Mouse (Mus musculus) liver, embryonic 14.5 days (tissue): Measurements from ENCODE around the gene Srcin1. TPM values are rescaled to one million over a fixed set of nuclear protein-coding genes. Genes with fewer than 3 reads are reported as not detected.

ENCODE experiments used
- ATAC-seq: fragments of 200-750 bp; cut with Nextera tagmentation; 2 replicates; pipeline ENCODE4 v1.8.0; 2017; ENCODE audit warnings: moderate number of reproducible peaks, mild to moderate bottlenecking, moderate library complexity; ENCODE audit not compliant: insufficient read depth
- DNase-seq, 3 experiments: peaks; one replicate each; pipeline ENCODE4 v3.0.0-alpha.2; 2012 to 2013; ENCODE audit warnings: low read depth in 3 of 3, low spot score in 3 of 3
- H3K27ac ChIP-seq: fragments of 300-500 bp; sonication (generic); 2 replicates; pipeline ENCODE4 v1.5.1; 2014; ENCODE audit warnings: moderate library complexity, mild to moderate bottlenecking, control low read depth, inconsistent platforms
- H3K27me3 ChIP-seq: fragments of 300-500 bp; sonication (generic); 2 replicates; pipeline ENCODE4 v1.6.1; 2014; ENCODE audit warnings: mild to moderate bottlenecking, low read length, moderate library complexity; ENCODE audit not compliant: control insufficient read depth, insufficient read depth
- H3K36me3 ChIP-seq: fragments of 300-500 bp; sonication (generic); replicated peaks from 2 replicates; pipeline ENCODE4 v1.6.1; 2014; ENCODE audit warnings: low read depth; ENCODE audit not compliant: control insufficient read depth, insufficient read depth
- H3K4me1 ChIP-seq, 2 experiments: fragments of 200-500 bp in 1 of 2; fragments of 300-500 bp in 1 of 2; sonication (generic) in 1 of 2; replicated peaks; 2 replicates each; pipeline ENCODE4 v1.6.1; 2012 to 2014; ENCODE audit warnings: antibody characterized with exemption in 1 of 2, inconsistent platforms in 1 of 2, low read length in 1 of 2; ENCODE audit not compliant: control insufficient read depth in 2 of 2, insufficient read depth in 2 of 2
- H3K4me2 ChIP-seq: fragments of 300-500 bp; sonication (generic); 2 replicates; pipeline ENCODE4 v1.6.1; 2014; ENCODE audit warnings: low read depth, mild to moderate bottlenecking, control low read depth, moderate library complexity
- H3K4me3 ChIP-seq, 2 experiments: fragments of 200-500 bp in 1 of 2; fragments of 300-500 bp in 1 of 2; sonication (generic) in 1 of 2; 2 replicates each; pipeline ENCODE4 v1.5.1; 2012 to 2014; ENCODE audit warnings: low read depth in 2 of 2, low read length in 2 of 2, mild to moderate bottlenecking in 2 of 2, control low read depth in 1 of 2, inconsistent platforms in 1 of 2, moderate library complexity in 1 of 2; ENCODE audit not compliant: insufficient read depth in 1 of 2
- H3K9ac ChIP-seq: fragments of 300-500 bp; sonication (generic); replicated peaks from 2 replicates; pipeline ENCODE4 v1.6.1; 2014; ENCODE audit warnings: mild to moderate bottlenecking, control low read depth, moderate library complexity
- H3K9me3 ChIP-seq: fragments of 300-500 bp; sonication (generic); 2 replicates; pipeline ENCODE4 v1.6.1; 2016; ENCODE audit warnings: low read length, mixed read lengths; ENCODE audit not compliant: control insufficient read depth
- CTCF ChIP-seq: IDR thresholded peaks from 2 replicates; pipeline ENCODE4 v1.5.1; 2016; ENCODE audit warnings: antibody characterized with exemption, low read depth, control low read depth
- EP300 ChIP-seq: IDR thresholded peaks from 2 replicates; pipeline ENCODE4 v1.6.1; 2016; ENCODE audit warnings: antibody characterized with exemption, low read depth
- WGBS: fragments of 180-500 bp; shearing (Covaris S2); extraction: QIAGEN DNeasy Blood & Tissue Kit; methylation state at CpG from one replicate; pipeline ENCODE4 v1.1.7; 2014; ENCODE audit not compliant: insufficient replicate concordance; 5-methylcytosine and 5-hydroxymethylcytosine counted together
- polyA plus RNA-seq, 2 experiments: library from polyadenylated mRNA; depleted of rRNA in 1 of 2; stranded (reverse) in 1 of 2; unstranded in 1 of 2; fragments of >200 nt; fragmentation: Nextera tagmentation in 1 of 2; extraction: Ambion mirVana in 1 of 2; gene quantifications; 2 replicates each; pipeline versions ENCODE4 v1.2.1 to v1.2.3; 2012 to 2014

Gene Srcin1
- polyA plus RNA-seq, 2 experiments: 0.04 TPM; not detected in 1

DNA sequence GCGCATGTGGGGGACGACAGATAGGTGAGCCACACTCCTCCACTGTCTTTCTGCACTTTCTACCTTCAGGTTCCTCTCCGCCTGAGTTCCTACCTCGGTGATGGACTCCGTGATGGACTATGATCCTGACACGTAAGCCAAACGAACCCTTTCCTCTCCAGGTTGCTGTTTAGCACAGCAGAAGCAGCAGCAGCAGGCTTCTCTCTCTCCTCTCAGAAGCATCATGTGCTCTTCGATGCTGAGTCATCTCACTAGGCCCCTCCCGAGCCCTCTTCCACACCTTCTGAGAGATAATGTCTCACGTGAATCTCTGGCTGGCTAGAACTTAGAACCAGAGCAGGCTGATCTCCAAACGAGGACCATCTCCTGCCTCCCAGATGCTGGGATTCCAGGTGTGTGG, 42.4 kb upstream of the Srcin1 start:
- no peak overlapping the region for H3K4me3 ChIP-seq
- no peaks in the 10 kb centered on the region for H3K9me3 ChIP-seq
- peaks cover 0 to 3% of the 10 kb centered on the region in 2 experiments; a peak in 2 of 4 replicates for H3K4me1 ChIP-seq
- DNase-seq (no peak), ATAC-seq (no peak)
- no peak overlapping the region for H3K9ac ChIP-seq
- no peaks in the 10 kb centered on the region for H3K36me3 ChIP-seq
- H3K27ac ChIP-seq: no peak overlapping the region
- WGBS: 39% methylated on average over 11 of the region's 11 CpGs
- no peak overlapping the region for H3K4me2 ChIP-seq
- no peak for TF ChIP-seq EP300
- TF ChIP-seq CTCF: no peak
- peaks cover 2% of the 10 kb centered on the region; the same call in 1 of the 2 replicates for H3K27me3 ChIP-seq

DNA sequence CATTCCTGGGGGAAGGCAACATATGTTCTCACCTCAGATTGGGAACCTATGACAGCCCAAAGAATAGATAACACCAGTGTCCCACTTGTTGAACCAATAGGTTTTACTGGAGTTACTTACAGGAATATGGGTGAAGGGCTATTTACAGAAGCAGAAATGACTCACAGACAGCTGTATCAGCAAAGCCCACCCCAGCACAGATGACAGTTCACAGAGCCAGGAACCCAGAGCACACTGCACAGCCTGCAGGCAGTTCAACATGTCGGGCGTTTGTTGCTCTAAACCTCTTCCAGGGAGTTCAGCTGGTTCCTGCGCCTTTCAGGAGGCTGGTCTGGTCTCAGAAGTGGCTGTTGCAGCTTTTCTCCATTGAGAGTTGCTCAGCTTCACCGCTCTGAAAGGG, 39.3 kb upstream of the Srcin1 start:
- Histone ChIP-seq H3K9ac (no peak overlapping the region), H3K9me3 (no peaks in the 10 kb centered on the region), H3K27me3 (no peaks in the 10 kb centered on the region), H3K27ac (no peak overlapping the region), H3K4me2 (no peak overlapping the region), H3K4me1 (peaks cover 0 to 3% of the 10 kb centered on the region in 2 experiments; a peak in 2 of 4 replicates), H3K36me3 (no peaks in the 10 kb centered on the region), H3K4me3 (no peak overlapping the region)
- no peak for ATAC-seq
- no peak for TF ChIP-seq EP300
- TF ChIP-seq CTCF: no peak
- no peak for DNase-seq
- WGBS: 58% methylated on average over 4 of the region's 4 CpGs

DNA sequence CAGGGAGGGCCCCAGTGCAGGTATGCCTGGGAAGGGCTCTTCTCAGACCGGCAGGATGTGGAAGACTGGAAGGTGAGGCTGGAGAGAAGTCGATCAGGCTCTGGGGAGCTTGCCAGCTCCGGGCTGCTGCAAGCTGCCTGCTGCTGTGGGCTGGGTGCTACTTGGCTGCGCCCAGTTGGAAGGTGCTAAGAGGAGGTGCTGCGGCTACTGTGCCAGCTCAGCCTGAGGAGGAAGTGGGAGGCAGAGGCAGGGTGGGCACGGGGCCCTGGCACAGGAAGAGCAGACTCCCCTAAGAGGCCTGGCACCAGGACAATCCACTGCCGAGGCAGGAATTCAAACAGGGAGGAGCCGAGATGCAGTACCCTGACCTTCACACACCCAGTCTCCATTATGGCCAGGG, 35.1 kb upstream of the Srcin1 start:
- Histone ChIP-seq H3K27me3 (no peaks in the 10 kb centered on the region), H3K4me1 (no peaks in the 10 kb centered on the region), H3K9ac (no peak overlapping the region), H3K27ac (no peak overlapping the region), H3K36me3 (no peaks in the 10 kb centered on the region), H3K9me3 (no peaks in the 10 kb centered on the region), H3K4me3 (no peak overlapping the region), H3K4me2 (no peak overlapping the region)
- TF ChIP-seq CTCF (no peak), EP300 (no peak)
- DNase-seq (no peak), ATAC-seq (no peak)
- 47% methylated on average over 8 of the region's 8 CpGs for WGBS

DNA sequence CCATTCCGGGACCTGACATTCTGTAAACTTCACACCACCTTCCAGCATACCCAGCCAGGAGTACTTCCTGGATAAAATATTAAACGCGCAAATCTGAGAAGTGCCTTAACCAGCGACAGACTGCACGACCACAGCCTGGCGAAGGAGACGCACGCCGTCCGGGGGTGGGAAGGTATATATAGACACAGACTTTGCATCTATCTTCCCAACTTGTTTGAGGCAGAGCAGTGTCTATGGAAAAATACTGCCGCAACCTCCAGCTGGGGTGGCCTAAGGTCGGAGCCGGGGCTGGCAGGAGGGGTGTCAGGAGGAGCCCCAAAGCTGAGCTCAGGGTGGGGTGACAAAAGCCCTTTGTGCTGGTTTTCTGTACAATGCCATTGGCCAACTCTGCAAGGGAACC, 33.8 kb upstream of the Srcin1 start:
- H3K27me3 ChIP-seq: no peaks in the 10 kb centered on the region
- H3K4me1 ChIP-seq: no peaks in the 10 kb centered on the region
- H3K9me3 ChIP-seq: no peaks in the 10 kb centered on the region
- no peak overlapping the region for H3K4me2 ChIP-seq
- no peak for DNase-seq
- H3K4me3 ChIP-seq: no peak overlapping the region
- H3K27ac ChIP-seq: no peak overlapping the region
- no peak for ATAC-seq
- WGBS: 73% methylated on average over 13 of the region's 13 CpGs
- no peaks in the 10 kb centered on the region for H3K36me3 ChIP-seq
- no peak overlapping the region for H3K9ac ChIP-seq
- TF ChIP-seq EP300 (no peak), CTCF (no peak)

DNA sequence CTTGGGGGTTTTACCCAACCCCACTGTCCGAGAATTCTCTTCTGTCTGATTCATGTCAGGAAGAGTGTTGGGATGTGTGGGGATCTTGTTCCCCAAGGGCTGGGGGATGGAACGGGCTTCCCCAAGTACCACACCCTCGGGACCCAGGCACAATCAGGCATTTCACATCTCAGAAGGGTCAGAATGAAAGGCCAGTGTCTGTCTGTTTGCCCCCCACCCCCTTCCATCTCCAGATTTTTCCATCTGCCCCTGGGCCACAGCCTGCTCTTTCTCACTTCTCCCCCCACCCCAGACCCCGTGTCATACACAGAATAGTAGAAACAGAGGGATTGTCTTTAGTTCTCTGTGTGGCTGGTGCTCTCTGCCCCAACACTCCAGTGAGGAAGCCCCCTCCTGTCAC, 32.9 kb upstream of the Srcin1 start:
- Histone ChIP-seq H3K27ac (no peak overlapping the region), H3K4me3 (no peak overlapping the region), H3K27me3 (no peaks in the 10 kb centered on the region), H3K4me1 (no peaks in the 10 kb centered on the region), H3K4me2 (no peak overlapping the region), H3K9ac (no peak overlapping the region), H3K9me3 (no peaks in the 10 kb centered on the region), H3K36me3 (no peaks in the 10 kb centered on the region)
- 56% methylated on average over 4 of the region's 4 CpGs for WGBS
- no peak for ATAC-seq
- DNase-seq: no peak
- no peak for TF ChIP-seq EP300
- TF ChIP-seq CTCF: no peak
